Mouse (Mus musculus) E14TG2a.4 (cell line): ENCODE measurements at regions not wholly inside any gene's neighbourhood (a gene's known extent, or its start where the extent isn't known, plus 50 kb on each side); places are given as distances from the start of the nearest gene placed in this dataset.

Source experiments
- H3K27me3 ChIP-seq: 2 replicates; pipeline ENCODE4 v1.6.1; 2014; ENCODE audit warnings: low read length, control low read depth; ENCODE audit not compliant: insufficient read depth
- H3K36me3 ChIP-seq: 2 replicates; pipeline ENCODE4 v1.6.1; 2014; ENCODE audit warnings: low read length, control low read depth; ENCODE audit not compliant: insufficient read depth
- H3K4me1 ChIP-seq: replicated peaks from 2 replicates; pipeline ENCODE4 v1.6.1; 2014; ENCODE audit warnings: low read depth, low read length, control low read depth
- H3K4me3 ChIP-seq: replicated peaks from 2 replicates; pipeline ENCODE4 v1.5.1; 2014; ENCODE audit warnings: mild to moderate bottlenecking, low read length
- H3K9me3 ChIP-seq: 2 replicates; pipeline ENCODE4 v1.6.1; 2014; ENCODE audit warnings: low read length, control low read depth
- CTCF ChIP-seq: conservative IDR thresholded peaks from 2 replicates; pipeline ENCODE4 v1.5.1; 2014; ENCODE audit warnings: low read length
- NANOG ChIP-seq: IDR thresholded peaks from 2 replicates; pipeline ENCODE4 v1.6.1; 2014; ENCODE audit warnings: borderline replicate concordance, low read length, mixed read lengths
- POU5F1 ChIP-seq: IDR thresholded peaks from 2 replicates; pipeline ENCODE4 v1.6.1; 2014; ENCODE audit warnings: low read length, borderline replicate concordance

DNA sequence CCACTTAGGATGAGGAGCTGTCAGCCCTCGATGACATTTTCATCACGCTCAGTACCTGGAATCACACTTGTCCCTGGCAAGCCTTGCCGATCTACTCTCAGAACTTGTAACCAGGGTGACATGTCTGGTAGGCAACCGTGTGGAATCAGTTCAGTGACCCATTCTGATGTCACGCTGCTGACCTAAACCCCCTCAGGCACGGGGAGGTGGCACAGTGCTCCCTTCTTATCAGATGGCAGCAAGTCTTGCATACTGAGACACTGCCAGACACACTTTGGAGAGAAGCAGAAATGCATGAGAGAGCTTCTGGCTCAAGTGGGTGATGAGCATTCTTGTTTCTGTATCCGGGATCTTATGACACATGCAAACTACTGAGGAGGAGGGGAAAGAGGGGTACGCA is 470.2 kb downstream of the Tcerg1l start:
- Histone ChIP-seq H3K36me3 (no peaks in the 10 kb centered on the region), H3K27me3 (no peaks in the 10 kb centered on the region), H3K4me1 (0 out of 2 replicates have a peak, but pooled peaks cover 3% of the 10 kb centered on the region), H3K4me3 (no peak overlapping the region), H3K9me3 (no peaks in the 10 kb centered on the region)
- TF ChIP-seq CTCF (no peak), NANOG (no peak), POU5F1 (no peak)

DNA sequence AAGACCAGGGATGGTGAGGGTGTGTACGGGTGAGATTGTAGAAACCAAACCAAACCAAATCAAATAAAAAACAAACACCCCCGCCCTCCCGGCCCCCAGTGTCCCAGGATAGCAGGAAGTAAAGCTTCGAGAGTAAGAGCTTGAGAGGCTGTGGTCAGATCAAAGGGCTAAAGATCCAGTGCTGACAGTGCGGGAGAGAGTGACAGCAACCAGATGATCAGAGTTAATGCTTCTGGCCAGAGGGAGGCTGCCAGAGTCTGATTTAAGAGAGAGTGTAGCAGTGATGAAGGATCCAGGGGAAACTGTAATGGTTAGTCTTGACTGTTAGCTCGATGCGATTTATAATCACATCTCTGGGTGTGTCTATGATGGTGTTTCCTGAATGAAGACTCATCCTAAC is 467.3 kb downstream of the Tcerg1l start:
- H3K4me3 ChIP-seq = no peak overlapping the region
- H3K9me3 ChIP-seq = no peaks in the 10 kb centered on the region
- TF ChIP-seq CTCF = no peak
- no peak for TF ChIP-seq NANOG
- no peak for TF ChIP-seq POU5F1
- H3K36me3 ChIP-seq = no peaks in the 10 kb centered on the region
- H3K27me3 ChIP-seq = no peaks in the 10 kb centered on the region
- H3K4me1 ChIP-seq = 0 out of 2 replicates have a peak, but pooled peaks cover 3% of the 10 kb centered on the region

DNA sequence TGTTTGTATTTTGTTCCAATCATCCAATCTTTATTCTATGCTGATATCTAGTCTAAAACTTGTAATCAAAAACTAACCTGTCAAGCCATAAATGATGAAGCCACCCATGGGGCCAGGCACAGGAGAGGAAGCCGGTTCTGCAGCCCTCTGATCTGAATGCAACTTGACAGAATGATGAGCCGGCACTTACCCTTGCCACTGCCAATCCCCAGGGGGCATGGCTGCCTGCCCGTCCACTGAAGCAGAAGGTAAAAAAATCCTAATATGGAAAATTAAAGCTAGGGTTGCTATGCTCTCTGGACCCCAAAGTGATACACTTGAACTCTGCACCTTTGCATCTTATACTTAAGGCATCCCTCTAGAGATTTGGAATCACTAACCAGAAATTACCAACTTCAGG is 461.6 kb downstream of the Tcerg1l start:
- Histone ChIP-seq H3K9me3 (no peaks in the 10 kb centered on the region), H3K36me3 (no peaks in the 10 kb centered on the region), H3K27me3 (no peaks in the 10 kb centered on the region), H3K4me3 (no peak overlapping the region), H3K4me1 (no peaks in the 10 kb centered on the region)
- no peak for TF ChIP-seq POU5F1
- no peak for TF ChIP-seq NANOG
- TF ChIP-seq CTCF = no peak

GRCm38 (mm10) chr7:137939116-137939515 is 458.4 kb downstream of the Tcerg1l start:
- Histone ChIP-seq H3K27me3 (no peaks in the 10 kb centered on the region), H3K9me3 (no peaks in the 10 kb centered on the region), H3K36me3 (no peaks in the 10 kb centered on the region), H3K4me1 (no peaks in the 10 kb centered on the region), H3K4me3 (no peak overlapping the region)
- TF ChIP-seq NANOG (no peak), CTCF (no peak), POU5F1 (no peak)

- no peaks in the 10 kb centered on the region for H3K9me3 ChIP-seq
- TF ChIP-seq NANOG (no peak), CTCF (no peak), POU5F1 (no peak)
- no peaks in the 10 kb centered on the region for H3K27me3 ChIP-seq
- H3K4me1 ChIP-seq = no peaks in the 10 kb centered on the region
- H3K36me3 ChIP-seq = no peaks in the 10 kb centered on the region
- H3K4me3 ChIP-seq = no peak overlapping the region
Measured at GRCm38 (mm10) chr7:137940084-137940483, 457.4 kb downstream of the Tcerg1l start.

- Histone ChIP-seq H3K36me3 (no peaks in the 10 kb centered on the region), H3K27me3 (no peaks in the 10 kb centered on the region), H3K4me3 (no peak overlapping the region), H3K4me1 (peaks cover 8% of the 10 kb centered on the region), H3K9me3 (no peaks in the 10 kb centered on the region)
- TF ChIP-seq NANOG = no peak
- no peak for TF ChIP-seq POU5F1
- no peak for TF ChIP-seq CTCF
Measured at GRCm38 (mm10) chr7:137944991-137945390, 452.5 kb downstream of the Tcerg1l start.

DNA sequence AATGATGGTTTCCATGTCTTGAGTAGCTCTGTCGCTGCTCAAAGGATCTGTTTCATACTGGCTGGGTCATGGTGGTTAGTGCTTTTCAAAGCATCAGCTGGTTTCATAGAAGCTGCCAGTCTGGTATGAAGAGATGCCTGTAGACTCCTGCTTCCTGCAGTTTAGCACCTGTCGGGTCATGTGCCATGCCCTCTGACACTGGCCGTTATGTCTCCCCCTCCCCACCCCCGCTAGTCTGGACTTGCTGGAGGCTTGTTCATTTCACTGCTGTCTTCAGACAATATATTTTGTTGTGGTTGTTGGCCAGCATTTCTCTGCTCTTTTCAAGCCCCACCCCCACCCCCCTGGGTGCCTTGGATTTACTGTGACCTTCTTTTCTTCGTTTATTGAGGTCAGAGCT is 450.1 kb downstream of the Tcerg1l start:
- no peak overlapping the region for H3K4me3 ChIP-seq
- TF ChIP-seq NANOG = no peak
- no peak for TF ChIP-seq CTCF
- no peak for TF ChIP-seq POU5F1
- H3K9me3 ChIP-seq = no peaks in the 10 kb centered on the region

DNA sequence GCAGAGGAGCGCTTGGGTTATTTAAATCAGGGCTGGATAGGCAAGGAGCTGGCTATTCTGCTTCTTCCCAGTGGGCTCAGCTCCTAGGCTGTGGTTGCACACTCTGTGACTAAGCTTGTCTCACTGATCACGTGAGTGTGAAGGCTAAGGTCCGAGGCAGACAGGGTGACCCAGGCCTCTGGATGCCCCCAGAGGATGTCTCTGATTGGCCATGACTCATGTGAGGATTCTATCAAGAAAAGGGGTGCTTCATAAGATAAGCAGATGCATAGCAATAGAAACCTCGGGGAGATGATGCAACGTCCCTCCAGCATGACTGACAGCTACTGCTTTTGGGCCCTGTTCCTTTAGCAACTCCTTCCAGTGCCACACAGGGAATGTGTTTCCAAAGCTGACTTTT is 440.2 kb downstream of the Tcerg1l start:
- no peak overlapping the region for H3K4me3 ChIP-seq
- no peaks in the 10 kb centered on the region for H3K27me3 ChIP-seq
- H3K4me1 ChIP-seq = no peaks in the 10 kb centered on the region
- H3K36me3 ChIP-seq = no peaks in the 10 kb centered on the region
- H3K9me3 ChIP-seq = no peaks in the 10 kb centered on the region
- TF ChIP-seq POU5F1 = no peak
- no peak for TF ChIP-seq NANOG
- no peak for TF ChIP-seq CTCF

More for the DNA sequence above, 450.1 kb downstream of the Tcerg1l start:
- no peaks in the 10 kb centered on the region for H3K27me3 ChIP-seq
- no peaks in the 10 kb centered on the region for H3K36me3 ChIP-seq
- peaks cover 8% of the 10 kb centered on the region for H3K4me1 ChIP-seq

GRCm38 (mm10) chr7:137957848-137958247 is 439.7 kb downstream of the Tcerg1l start:
- Histone ChIP-seq H3K4me3 (no peak overlapping the region), H3K4me1 (no peaks in the 10 kb centered on the region), H3K9me3 (no peaks in the 10 kb centered on the region), H3K27me3 (no peaks in the 10 kb centered on the region), H3K36me3 (no peaks in the 10 kb centered on the region)
- no peak for TF ChIP-seq CTCF
- no peak for TF ChIP-seq POU5F1
- no peak for TF ChIP-seq NANOG
